Mouse (Mus musculus) right cerebral cortex, postnatal 10 days (tissue): ENCODE measurements around the gene Adgrg5.

Source experiments
- DNase-seq, 2 experiments: peaks; one replicate each; pipeline ENCODE4 v3.0.0; 2021; ENCODE audit warnings: low spot score in 2 of 2

The Adgrg5 gene

GRCm38 (mm10) chr8:94967071-94967470, 43.6 kb downstream of the Adgrg5 start:
- DNase-seq = no peak

GRCm38 (mm10) chr8:94967554-94967953, 44.1 kb downstream of the Adgrg5 start:
- peak in 1 of 2 experiments; percentile 40 for DNase-seq

GRCm38 (mm10) chr8:94973270-94973669, 49.8 kb downstream of the Adgrg5 start:
- no peak for DNase-seq

GRCm38 (mm10) chr8:94973786-94974185, 50.3 kb downstream of the Adgrg5 start:
- DNase-seq = no peak

GRCm38 (mm10) chr8:94974467-94975165, 51.1 kb downstream of the Adgrg5 start, which contains the start of gene Adgrg1:
Adgrg1 (plus strand) TSS chr8:94974751.
- no peak for DNase-seq

DNA sequence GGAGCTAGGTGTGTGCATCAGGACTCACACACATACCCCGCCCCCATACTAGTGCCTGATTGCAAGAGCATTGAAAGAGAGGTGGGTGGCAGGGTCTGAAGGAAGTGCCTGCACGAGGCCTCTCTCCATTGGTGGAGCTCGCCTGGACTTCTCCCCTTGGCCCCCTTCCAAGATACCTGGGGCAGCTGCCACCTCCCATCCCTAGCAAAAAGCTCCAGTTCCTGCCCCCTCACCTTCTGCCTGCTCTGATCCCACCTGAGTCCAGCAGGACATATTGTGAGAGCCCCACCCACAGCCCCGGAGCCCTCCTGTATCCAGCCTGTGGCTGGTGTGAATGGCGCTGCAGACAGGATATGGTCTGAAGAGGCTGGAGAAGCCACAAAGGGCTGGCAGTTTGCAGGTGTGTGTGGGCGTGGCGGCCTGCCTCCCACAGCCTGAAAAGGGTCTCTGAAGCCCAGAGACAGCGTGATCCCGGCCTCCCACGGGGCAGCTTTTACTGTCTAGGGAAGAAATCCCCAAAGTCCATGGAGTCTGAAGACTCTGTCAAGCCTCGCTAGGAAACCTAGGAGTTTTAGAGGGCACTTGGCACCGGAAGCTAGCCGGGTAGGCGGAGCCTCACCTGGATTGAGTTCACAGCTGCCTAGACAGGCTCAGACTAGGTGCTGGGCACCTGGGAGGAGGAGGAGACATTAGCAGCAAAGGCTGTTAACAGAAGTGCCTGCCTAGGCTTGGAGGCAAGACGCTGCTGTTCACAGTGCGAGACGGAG, 53.3 kb downstream of the Adgrg5 start:
- DNase-seq = peak in 1 of 2 experiments; percentile 27

DNA sequence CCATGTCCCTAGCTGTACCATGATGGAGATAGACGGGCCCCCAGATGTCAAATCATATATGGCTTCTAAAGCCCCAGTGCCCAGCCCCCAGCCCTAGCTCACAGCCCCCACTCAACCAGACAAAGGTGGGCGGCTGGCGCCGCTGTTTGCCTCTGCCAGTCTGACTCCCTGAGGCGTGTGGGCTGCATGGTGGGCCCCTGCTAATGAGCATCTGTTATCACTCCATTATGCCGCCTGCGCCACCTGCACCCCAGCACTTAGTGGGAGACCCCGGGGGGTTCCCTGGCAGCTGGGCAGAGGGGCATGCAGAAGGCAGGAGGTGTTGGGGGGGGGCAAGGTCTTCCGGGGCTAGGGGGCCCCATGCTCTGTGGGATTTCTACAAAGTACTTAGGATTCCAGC, 54.6 kb downstream of the Adgrg5 start:
- DNase-seq = peak in 1 of 2 experiments; percentile 56

- no peak for DNase-seq
These were observed 55.3 kb downstream of the Adgrg5 start for GRCm38 (mm10) chr8:94978593-94979319.

GRCm38 (mm10) chr8:94980176-94980575, 56.7 kb downstream of the Adgrg5 start:
- no peak for DNase-seq

- DNase-seq = peak in 1 of 2 experiments; percentile 33
These were observed 57.5 kb downstream of the Adgrg5 start for GRCm38 (mm10) chr8:94980976-94981375.

DNA sequence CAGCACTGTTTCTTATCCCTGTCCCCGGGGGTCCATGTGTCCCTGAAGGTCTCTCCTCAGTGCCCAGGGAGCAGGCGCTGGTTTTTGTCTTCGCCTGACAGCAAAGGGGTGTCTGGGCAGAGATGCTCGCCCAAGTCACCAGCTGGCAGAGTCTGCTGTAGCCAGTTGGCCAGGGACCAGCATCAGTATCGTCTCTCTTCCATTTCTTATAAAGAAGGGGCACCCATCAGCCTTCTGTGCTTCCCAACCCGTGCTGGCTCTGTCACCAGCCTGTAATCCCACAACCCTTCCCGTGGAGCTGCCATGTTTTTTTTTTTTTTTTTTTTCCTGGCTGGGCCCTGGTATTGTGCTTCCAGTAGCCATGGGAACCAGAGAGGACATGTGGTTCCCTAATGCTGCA, 58.4 kb downstream of the Adgrg5 start:
- DNase-seq = peak; percentile 67 to 70

- no peak for DNase-seq
These were observed 59.7 kb downstream of the Adgrg5 start for GRCm38 (mm10) chr8:94983146-94983545.

- DNase-seq = peak; percentile 81 to 85
These were observed 60.5 kb downstream of the Adgrg5 start for GRCm38 (mm10) chr8:94983881-94984516.

- DNase-seq = no peak
These were observed 61.5 kb downstream of the Adgrg5 start for GRCm38 (mm10) chr8:94985023-94985422.

DNA sequence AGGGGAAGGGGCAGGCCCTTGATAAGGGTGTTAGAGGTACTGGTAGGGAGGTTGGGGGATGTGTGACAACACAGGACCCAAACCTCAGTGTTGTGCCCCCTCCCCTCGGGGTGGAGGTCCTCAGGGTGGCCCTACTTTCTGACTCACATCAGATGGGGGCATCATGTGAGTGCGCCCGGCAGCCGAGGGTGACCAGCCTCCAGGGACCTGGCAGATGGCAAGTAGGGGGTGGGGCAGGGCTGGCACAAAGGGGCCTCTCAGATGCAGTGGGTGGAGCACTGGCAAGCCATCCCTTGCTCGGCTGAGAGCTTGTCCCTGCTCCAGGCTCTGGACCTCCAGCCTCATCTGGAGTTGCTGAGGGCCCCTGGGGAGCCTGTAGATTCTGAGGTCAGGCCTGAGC, 63.2 kb downstream of the Adgrg5 start:
- peak; percentile 83 to 84 for DNase-seq

DNA sequence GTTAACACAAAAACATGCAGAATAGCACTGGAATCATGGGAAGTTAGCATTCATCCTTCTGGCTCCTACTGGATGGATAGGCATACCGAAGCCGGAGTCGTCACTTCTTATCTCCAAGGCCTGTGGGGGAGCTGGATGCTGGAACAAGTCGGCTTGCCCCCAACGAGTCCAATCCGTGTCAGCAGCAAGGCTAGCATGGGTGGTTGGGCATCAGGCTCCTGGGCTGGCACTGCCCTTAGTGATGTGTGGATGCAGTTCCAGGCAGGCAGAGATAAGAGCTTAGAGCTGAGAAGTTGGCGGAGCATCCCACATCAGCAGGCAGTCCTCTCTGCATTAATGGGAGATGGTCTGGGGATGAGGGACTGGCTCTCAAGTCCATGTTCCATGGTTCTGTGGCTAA, 64.1 kb downstream of the Adgrg5 start:
- no peak for DNase-seq

DNA sequence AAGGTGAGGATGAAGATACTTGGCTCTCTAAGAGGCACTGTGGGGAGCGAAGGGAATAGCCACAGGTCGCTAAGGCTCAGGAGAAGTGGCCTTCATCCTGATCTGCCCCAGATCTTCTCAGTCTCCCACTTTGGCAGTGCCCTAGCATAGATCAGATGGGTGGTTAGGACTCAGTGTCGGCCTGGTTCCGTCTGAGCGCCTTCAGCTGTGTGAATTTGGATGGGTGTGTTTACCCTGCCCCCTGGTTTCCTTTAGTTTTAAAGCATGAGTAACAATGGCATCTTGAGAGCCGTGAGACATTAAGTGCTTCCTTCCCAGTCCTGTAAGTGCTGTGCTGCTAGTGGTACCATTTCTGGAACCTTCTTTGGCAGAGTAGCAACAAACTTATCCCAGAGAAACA, 65.1 kb downstream of the Adgrg5 start:
- DNase-seq = no peak

- no peak for DNase-seq
These were observed 66.2 kb downstream of the Adgrg5 start for GRCm38 (mm10) chr8:94989711-94990110.

GRCm38 (mm10) chr8:94990598-94991453, 67.3 kb downstream of the Adgrg5 start:
- DNase-seq = no peak

GRCm38 (mm10) chr8:94991454-94991994, 68.0 kb downstream of the Adgrg5 start:
- no peak for DNase-seq

DNA sequence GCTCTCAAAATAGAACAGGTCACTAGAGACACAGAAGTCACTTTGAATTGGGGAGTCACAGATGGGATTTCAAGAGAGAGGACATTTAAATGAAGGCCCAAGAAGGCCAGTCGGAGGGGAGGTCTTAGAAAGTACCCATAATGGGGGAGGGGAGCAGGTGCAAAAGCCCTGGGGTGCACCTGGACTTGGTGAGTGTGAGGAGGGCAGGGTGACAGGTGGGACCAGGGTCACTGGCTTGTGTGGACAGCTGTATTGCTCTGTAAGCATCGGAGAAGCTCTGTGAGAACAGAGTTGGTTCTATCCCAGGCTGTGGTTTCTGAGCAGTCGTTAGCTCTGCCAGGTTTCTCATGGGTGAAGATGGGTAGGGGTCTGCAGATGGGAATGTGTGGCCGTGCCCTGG, 68.5 kb downstream of the Adgrg5 start:
- DNase-seq = no peak
